Comparison of ENCODE assay signal across 8 mouse cellular contexts in the genomic region with DNA sequence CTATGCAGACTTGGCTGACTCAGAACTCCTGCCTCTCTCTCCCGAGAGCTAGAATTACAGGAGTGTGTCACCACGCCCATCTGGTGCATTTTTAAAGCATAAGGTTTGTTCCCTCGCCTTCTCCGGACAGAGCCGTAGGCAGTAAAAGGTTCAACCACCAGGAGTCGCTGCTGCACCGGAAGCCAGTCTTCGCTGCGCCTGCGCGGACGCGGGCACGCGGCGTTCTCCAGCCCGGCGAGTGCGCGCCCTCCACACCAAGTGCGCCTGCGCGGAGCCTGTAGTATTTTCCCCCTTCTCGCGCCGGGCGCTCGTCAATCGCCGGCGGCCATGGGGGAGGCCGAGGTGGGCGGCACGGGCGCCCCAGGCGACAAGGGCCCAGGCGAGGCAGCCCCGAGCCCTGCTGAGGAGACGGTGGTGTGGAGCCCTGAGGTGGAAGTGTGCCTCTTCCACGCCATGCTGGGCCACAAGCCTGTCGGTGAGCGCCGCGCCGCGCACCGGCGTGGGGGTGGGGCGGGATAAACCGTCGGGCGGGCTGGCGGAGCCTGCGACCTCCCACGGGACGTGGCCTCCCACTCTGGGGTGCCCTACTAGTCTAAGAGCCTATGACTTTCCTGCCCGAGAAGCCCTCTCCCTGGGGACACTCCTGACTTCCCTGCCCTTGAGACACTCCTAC. TPM values are rescaled to one million over a fixed set of nuclear protein-coding genes. Genes with fewer than 3 reads are reported as not detected.
DNase-seq lines count a peak whose midpoint lies in the region; ATAC-seq lines count a peak whose summit lies in the region.

No protein-coding gene starts in this region.

- H3K4me2 ChIP-seq in hindbrain, embryonic 15.5 days, result peak overlapping the region; percentile 73

- H3K36me3 ChIP-seq in hindbrain, embryonic 15.5 days, result peaks cover 9% of the 10 kb centered on the region

- H3K27ac ChIP-seq in hindbrain, embryonic 15.5 days (replicated peaks), result peak overlapping the region; percentile 77

- H3K9ac ChIP-seq in hindbrain, embryonic 15.5 days, result peak overlapping the region; percentile 98

- DNase-seq in T-cell, adult 2 months (ENCODE audit: low spot score), result peak; percentile 96
- DNase-seq in cerebellum, postnatal 36 days, result peak; percentile 98 to 99
- peak; percentile 98 to 99 for DNase-seq in frontal cortex, postnatal 36 days (ENCODE audit: low spot score in 2 of 2)
- peak; percentile 92 for DNase-seq in left cerebral cortex, adult 11 months (ENCODE audit: low spot score)
- DNase-seq in lung, postnatal 4 days, result peak; percentile 97 to 99
- peak; percentile 91 for DNase-seq in retina, postnatal 7 days (ENCODE audit: low read depth, low spot score)
- peak; percentile 99 for DNase-seq in urinary bladder, adult 2 months (ENCODE audit: low spot score)

- peak overlapping the region; percentile 85 for H3K4me3 ChIP-seq in hindbrain, embryonic 15.5 days

- peak; percentile 78 for ATAC-seq in hindbrain, embryonic 15.5 days (ENCODE audit: low FRiP score, low read depth)

- WGBS in hindbrain, embryonic 15.5 days, result under 1% methylated on average over 55 of the region's 57 CpGs

- peaks cover 28% of the 10 kb centered on the region for H3K4me1 ChIP-seq in hindbrain, embryonic 15.5 days (replicated peaks)

- H3K9me3 ChIP-seq in hindbrain, embryonic 15.5 days, result no peaks in the 10 kb centered on the region

- H3K27me3 ChIP-seq in hindbrain, embryonic 15.5 days, result peaks cover 8% of the 10 kb centered on the region

RNA-seq across cellular contexts. Expression of a gene that starts 1.5 kb away (rescaled TPM):
- polyA plus RNA-seq in hindbrain, embryonic 15.5 days (2015; fragmentation: Nextera tagmentation; extraction: Ambion mirVana), result 38.3 and 40.6 TPM in 2 replicates
- polyA plus RNA-seq in urinary bladder, adult 2 months (2012; rRNA removed), result 21.8 and 27.0 TPM in 2 replicates

RNA-seq across cellular contexts. Expression of a gene that starts 6.4 kb away (rescaled TPM):
- 82.8 and 88.6 TPM in 2 replicates for polyA plus RNA-seq in hindbrain, embryonic 15.5 days (2015; fragmentation: Nextera tagmentation; extraction: Ambion mirVana)
- 28.2 and 31.9 TPM in 2 replicates for polyA plus RNA-seq in urinary bladder, adult 2 months (2012; rRNA removed)

RNA-seq across cellular contexts. Expression of a gene that starts 15.0 kb away (rescaled TPM):
- 63.5 and 92.1 TPM in 2 replicates for polyA plus RNA-seq in hindbrain, embryonic 15.5 days (2015; fragmentation: Nextera tagmentation; extraction: Ambion mirVana)
- polyA plus RNA-seq in urinary bladder, adult 2 months (2012; rRNA removed), result 1.5 and 1.7 TPM in 2 replicates

RNA-seq across cellular contexts. Expression of a gene that starts 59.9 kb away (rescaled TPM):
- 0.87 and 0.96 TPM in 2 replicates for polyA plus RNA-seq in hindbrain, embryonic 15.5 days (2015; fragmentation: Nextera tagmentation; extraction: Ambion mirVana)
- 0.37 and 0.62 TPM in 2 replicates for polyA plus RNA-seq in urinary bladder, adult 2 months (2012; rRNA removed)

Comparison
In these comparisons a context has a peak if more than half of its experiments do, and no peak if none do; other contexts are left out.
1. Peak in every context shown above with its lines: DNase-seq, ATAC-seq, H3K4me3 ChIP-seq and H3K27ac ChIP-seq.
2. RNA of a gene that starts 15.0 kb away (polyA plus RNA-seq): 63.5 to 92.1 TPM in hindbrain, embryonic 15.5 days; 1.5 to 1.7 TPM in urinary bladder, adult 2 months; every median in the first group is over 10 times any median in the second.